Mouse (Mus musculus) cortical plate, adult 2 months (tissue): ENCODE measurements around the gene Ptgis.

Experiments
- CTCF ChIP-seq: fragments of 200-500 bp; IDR thresholded peaks from 2 replicates; pipeline ENCODE4 v1.5.1; 2011; ENCODE audit warnings: mild to moderate bottlenecking, control low read depth, low read length; ENCODE audit not compliant: insufficient read depth; ENCODE audit errors: extremely low read depth
- POLR2A ChIP-seq: fragments of 200-500 bp; IDR thresholded peaks from 2 replicates; pipeline ENCODE4 v1.6.1; 2011; ENCODE audit warnings: mild to moderate bottlenecking, low read length, control low read depth; ENCODE audit not compliant: insufficient read depth; ENCODE audit errors: extremely low read depth

- TF ChIP-seq POLR2A = no peak
- no peak for TF ChIP-seq CTCF
These were observed 53.3 kb downstream of the Ptgis start for GRCm38 (mm10) chr2:167187119-167187518.
